Mouse (Mus musculus) spleen, adult 12 weeks (tissue): Measurements from ENCODE around the gene Rab4b.

ENCODE experiments used
- DNase-seq: peaks from one replicate; pipeline ENCODE4 v3.0.0; 2022; ENCODE audit warnings: low spot score

Rab4b gene

GRCm38 (mm10) chr7:27182498-27182897, 3.8 kb upstream of the Rab4b start:
- no peak for DNase-seq

DNA sequence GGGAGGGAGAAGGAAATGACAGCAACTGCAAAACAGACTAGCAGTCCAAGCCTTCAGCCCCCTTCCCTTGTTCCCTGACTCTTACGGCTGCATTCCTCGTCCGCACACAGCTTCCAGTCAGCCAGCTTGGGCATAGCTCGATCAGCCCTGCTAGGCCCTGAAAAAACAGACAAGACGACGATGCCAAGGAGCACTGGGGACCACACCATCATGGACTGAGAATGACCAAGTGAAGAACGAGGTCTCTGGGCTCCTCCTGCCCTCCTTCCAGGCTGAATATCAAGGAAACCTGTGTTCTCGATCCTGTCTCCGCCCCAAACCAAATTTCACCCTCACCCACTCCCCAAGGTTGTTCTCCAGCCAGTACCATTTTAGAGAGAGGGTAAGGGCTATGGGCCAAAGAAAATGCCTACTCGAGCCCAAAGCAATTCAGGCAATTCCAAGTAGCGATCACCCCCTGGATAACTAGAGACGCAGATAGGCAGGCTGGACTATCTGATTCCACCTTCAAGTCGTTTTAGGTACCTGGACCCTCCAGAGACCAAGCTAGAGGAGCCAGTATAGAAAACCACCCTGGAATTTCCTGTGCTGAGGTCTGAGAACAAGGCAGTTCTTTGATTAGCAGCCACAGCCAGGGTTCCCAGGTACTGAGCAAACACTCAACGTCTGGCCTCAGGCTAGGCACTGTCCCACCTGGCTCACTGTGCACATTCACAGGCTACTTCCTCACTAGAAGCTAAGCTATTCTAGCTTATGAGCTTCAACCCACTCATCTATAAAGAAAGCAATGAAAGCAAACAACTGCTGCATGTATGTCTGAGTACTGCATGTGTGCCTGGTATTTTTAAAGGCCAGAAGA, 2.4 kb upstream of the Rab4b start, which contains the start of the genes Gm21983 and Mia:
TSS of gene Gm21983 (minus strand) at position 250 of the 859 bp plus-strand sequence.
TSS of gene Mia (minus strand) at position 321 of the 859 bp plus-strand sequence.
- no peak for DNase-seq

DNA sequence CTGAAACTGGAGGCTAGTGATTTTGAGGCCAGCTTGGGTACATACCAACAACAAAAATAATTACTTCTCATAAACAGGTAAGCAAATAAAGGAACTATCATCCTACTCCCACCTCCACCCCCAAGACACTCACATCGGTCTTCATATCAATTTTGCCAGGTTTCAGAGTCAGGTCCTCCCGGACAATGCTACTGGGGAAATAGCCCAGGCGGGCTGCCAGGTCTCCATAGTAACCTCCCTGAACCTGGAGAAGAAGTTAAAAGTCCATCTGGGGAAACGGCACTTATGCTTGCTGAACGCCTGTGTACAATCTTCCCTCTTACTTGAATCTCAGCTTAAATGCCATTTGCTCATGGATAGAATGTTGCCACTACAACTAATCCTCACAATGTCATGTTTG, 1.3 kb upstream of the Rab4b start:
- no peak for DNase-seq

DNA sequence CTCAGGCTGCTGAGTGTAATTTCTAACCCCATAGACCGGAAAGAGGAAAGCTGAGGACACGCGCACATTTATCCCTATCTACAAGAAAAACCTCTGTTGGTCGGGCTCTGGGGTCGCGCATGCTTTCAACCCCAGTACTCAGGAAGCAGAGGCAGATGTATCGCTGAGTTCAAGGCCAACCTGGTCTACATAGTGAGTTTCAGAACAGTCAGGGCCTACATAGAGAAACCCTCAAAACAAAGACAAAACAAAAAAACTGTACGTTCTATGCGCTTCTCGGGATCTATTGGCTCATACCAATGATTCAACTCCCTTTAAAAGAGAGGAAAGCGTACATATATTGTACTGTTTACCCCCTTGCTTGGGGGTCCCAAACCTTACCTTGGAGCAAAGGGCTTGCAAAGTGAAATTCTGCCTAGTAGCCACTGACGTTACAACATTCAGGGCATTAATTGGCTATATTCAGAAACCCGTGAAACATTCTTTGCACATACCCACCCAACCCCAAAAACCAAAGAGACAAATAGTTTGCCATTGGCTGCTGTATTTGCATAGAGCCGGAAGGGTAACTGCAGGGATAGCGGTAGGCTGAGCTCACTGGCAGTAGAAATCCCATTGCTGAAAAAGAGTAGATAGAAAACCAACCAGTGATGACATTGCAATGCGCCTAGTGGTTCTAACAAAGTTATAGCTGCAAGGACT, 672 bp upstream of the Rab4b start:
- no peak for DNase-seq

DNA sequence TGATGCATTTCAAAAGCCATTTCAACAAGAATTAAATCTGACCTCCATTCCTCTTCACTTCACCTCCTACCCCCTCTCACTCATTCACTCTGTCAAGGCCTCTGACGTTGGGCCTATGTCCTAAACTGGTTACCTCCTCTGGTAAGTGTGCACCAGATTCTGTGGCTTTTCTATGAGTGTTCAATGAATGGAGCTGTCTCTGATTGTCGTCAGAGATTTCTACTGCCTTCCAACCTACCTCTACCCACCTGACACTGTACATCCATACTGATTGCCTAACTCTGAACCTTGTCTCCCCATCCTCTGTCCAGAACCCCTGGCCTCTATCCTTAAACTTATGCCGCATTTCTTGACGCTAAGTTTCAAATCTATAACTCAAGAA, 763 bp downstream of the Rab4b start:
- DNase-seq, result no peak

GRCm38 (mm10) chr7:27174896-27175295, 3.8 kb downstream of the Rab4b start:
- DNase-seq, result no peak

DNA sequence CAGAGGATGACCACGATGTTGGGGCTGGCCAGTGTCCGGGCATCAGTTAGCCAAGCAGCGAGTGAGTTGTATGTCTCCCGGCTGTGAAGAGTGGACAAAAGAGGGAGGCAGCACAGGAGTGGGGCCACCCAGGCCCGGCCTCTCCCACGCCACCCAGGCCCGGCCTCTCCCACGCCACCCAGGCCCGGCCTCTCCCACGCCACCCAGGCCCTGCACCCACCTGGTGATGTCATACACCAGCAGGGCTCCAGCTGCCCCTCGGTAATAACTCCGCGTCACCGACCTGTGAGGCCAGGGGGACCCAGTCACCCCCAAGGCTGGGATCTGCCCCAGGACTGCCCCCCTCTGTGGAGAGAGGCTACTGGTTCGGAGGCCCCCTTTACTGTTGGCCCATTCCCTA, 4.2 kb downstream of the Rab4b start:
- DNase-seq, result no peak

DNA sequence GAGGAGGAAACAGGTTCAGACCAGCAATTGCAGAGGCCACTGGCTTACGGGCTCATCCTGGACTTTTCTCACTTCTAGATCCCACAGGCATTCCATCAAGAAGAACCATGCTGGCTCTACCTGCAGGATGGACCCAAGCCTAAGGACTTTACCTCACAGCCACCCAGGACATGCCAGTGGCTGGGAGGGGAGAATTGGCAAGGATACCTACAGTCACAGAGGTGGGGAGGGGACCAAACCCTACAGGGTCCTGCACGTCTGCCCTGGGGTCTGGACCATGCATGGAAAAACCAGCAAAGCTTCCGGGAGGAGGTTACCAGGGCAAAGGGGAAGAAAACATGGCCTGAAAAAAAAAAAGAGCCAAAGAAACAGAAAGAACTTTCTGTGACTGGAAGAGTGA, 7.7 kb downstream of the Rab4b start:
- DNase-seq, result no peak

GRCm38 (mm10) chr7:27168371-27168770, 10.3 kb downstream of the Rab4b start:
- no peak for DNase-seq

GRCm38 (mm10) chr7:27167475-27168094, 11.1 kb downstream of the Rab4b start:
- no peak for DNase-seq

DNA sequence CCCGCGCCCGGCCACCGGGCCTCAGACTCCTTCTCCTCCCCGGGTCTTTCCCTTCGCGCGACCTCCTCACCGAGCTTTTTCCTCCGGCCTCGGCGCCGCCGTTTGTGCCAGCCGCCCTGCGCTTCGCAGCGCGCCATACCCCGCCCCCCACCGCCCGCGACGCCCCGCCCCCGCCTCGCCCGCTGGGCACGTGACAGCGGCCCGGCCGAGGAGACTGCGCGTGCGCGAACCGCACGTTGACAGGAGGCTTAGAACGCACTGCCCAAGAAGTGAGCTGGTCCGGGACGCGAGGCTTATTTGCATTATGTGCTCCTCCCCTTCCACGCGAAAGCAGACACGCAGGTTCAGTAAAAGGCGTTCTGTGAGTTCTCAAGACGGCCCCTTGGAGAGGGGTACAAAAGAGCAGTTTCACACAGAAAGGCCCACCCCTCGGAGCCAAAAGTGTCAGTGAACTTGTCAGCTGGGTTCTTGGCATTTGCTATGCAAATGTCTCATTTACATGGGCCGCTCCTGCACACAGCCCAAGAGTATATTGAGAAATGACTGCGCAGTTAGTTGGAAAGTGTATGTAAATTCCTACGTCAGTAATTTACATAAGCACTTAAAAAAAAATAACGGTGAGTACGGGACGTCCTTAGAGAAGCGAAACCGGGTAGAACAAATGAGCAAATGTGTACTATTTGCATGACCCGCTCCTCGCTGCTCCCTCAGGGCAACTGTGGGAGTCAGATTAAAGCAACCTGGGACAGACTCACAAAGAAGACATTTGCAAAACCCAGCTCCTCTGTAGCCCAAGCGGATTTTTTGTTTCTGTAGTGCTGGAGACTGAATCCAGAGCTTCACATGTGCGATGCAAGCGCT, 11.9 kb downstream of the Rab4b start, which contains the start of gene Egln2:
TSS of gene Egln2 (minus strand) at position 189 of the 861 bp plus-strand sequence.
- DNase-seq, result peak; percentile 89

GRCm38 (mm10) chr7:27166229-27166613, 12.5 kb downstream of the Rab4b start:
- peak; percentile 78 for DNase-seq

DNA sequence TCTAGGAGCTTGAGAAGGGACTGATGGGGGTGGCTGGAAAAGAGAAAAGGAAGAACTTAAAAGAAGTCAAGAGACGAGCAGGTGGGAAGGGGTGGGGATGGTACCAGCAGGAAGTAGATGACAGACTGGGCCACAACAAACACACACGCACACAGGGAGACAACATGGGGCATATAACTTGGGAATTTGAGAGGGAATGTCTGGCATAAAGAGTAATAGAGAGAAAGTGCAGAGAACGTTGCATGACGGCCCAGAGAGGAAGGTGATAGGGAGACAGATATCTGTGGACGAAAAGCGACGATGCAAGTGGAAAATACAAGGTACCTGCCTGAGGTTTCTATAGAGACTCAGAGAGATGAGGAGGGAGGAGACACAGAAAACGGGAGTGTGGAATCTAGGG, 13.0 kb downstream of the Rab4b start:
- DNase-seq, result no peak

- no peak for DNase-seq
Observed at GRCm38 (mm10) chr7:27165007-27165655, 13.6 kb downstream of the Rab4b start.

- DNase-seq, result no peak
Observed at GRCm38 (mm10) chr7:27164112-27164947, 14.4 kb downstream of the Rab4b start.

DNA sequence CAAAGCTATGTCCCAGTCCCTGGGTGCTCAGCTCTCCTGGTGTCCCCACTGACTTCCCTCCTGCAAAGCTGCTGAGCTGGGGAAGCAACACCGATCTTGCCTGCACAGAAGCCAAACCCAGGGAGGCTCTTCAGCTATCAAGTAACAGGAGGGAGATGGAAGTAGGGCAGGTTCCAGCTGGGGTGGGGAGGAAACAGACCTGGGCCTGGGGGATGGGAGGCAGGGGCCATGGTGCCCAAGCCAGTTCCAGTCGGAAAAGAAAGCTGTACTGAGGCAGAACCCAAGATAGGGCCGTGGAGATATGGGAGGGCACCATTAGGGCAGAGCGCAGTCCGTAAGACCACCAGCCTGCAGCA, 15.3 kb downstream of the Rab4b start:
- no peak for DNase-seq

GRCm38 (mm10) chr7:27162780-27163449, 15.8 kb downstream of the Rab4b start:
- DNase-seq, result no peak

GRCm38 (mm10) chr7:27161744-27162143, 17.0 kb downstream of the Rab4b start:
- no peak for DNase-seq

DNA sequence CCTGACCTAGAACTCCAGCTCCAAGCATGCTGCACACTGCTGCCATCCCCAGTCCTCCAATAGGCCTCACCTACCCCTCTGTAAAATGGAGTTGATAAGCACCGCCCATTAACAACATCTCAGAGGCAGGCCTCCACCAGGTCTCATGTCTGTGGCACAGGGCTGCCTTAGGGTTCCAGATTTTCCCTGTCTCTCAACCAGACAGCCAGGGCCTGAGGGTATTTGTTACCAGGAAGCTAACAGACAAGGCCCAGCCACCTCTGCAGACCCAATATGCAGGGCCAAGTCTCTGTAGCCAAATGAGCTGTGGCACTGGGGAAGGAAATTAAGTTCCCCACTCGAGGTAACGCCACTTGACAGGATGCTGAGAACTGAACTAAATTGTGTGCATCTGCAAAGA, 17.8 kb downstream of the Rab4b start:
- no peak for DNase-seq

DNA sequence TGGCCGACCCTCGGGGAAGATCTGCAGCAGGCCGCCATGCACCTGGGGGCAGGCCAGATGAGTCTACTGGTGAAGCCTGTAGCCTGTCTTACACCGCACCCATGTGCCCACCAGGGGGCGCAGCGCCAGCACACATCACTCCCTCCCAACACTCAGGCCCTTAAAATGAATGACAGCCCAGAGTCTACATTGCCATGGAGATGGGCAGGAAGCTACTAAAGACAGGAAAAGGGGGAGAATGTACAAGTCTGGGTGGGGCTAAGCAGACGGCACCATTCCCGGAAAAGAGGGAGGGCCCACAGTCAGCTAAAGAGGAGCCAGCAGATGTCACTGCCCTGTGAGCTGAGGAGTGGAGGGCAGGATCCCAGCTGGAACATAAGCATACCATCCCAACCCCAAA, 18.8 kb downstream of the Rab4b start:
- peak; percentile 71 for DNase-seq
